Mouse (Mus musculus): ENCODE results near the gene Mfap1a.
"Not testable (repeated sequence)": the region's sequence is repeated elsewhere in the genome, so short reads cannot be mapped to it uniquely, and the experiment has no call there.

DNA sequence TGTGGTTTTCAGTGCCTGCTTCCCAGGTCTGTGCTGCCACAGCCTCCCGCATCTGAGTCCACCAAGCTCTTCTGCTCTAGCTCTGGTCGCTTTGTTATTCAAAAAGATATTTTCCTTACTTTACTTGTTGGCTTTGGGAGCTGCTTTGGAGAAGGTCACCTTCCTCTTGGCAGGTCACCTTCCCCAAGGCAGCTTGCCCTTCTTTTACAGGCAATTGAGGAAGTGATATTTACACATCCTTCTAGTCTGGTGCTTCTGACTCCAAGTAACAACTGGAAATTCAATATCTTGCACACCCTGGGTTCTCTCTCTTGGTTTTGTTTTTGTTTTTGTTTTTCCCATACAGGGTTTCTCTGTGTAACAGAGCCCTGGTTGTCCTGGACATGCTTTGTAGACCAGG, 22.1 kb downstream of the Mfap1a start:
- TF ChIP-seq CTCF (IDR thresholded peaks at IDR 0.05; ENCODE audit: low read depth); EP300 (optimal IDR thresholded peaks at IDR 0.05): not testable (repeated sequence)
